Mouse (Mus musculus) forebrain, embryonic 14.5 days (tissue): Measurements from ENCODE around the gene Ghrh. TPM values are rescaled to one million over a fixed set of nuclear protein-coding genes. Genes with fewer than 3 reads are reported as not detected.

Experiments
- ATAC-seq: fragments of 200-750 bp; cut with Nextera tagmentation; 2 replicates; pipeline ENCODE4 v1.8.0; 2017; ENCODE audit warnings: mild to moderate bottlenecking, moderate library complexity
- DNase-seq: peaks from one replicate; pipeline ENCODE4 v3.0.0-alpha.2; 2015; ENCODE audit warnings: low spot score
- H3K27ac ChIP-seq: fragments of 300-500 bp; sonication (generic); 2 replicates; pipeline ENCODE4 v1.5.1; 2014; ENCODE audit warnings: low read depth, mild to moderate bottlenecking, control low read depth, low read length, moderate library complexity
- H3K27me3 ChIP-seq: fragments of 300-500 bp; sonication (generic); replicated peaks from 2 replicates; pipeline ENCODE4 v1.6.1; 2014; ENCODE audit warnings: low read length, control low read depth, mixed read lengths; ENCODE audit not compliant: control insufficient read depth, insufficient read depth
- H3K36me3 ChIP-seq: fragments of 300-500 bp; sonication (generic); 2 replicates; pipeline ENCODE4 v1.6.1; 2014; ENCODE audit warnings: low read length, control low read depth; ENCODE audit not compliant: control insufficient read depth, insufficient read depth
- H3K4me1 ChIP-seq: fragments of 300-500 bp; sonication (generic); 2 replicates; pipeline ENCODE4 v1.6.1; 2014; ENCODE audit warnings: antibody characterized with exemption, low read length, control low read depth; ENCODE audit not compliant: control insufficient read depth, insufficient read depth
- H3K4me2 ChIP-seq: fragments of 300-500 bp; sonication (generic); 2 replicates; pipeline ENCODE4 v1.6.1; 2014; ENCODE audit warnings: mild to moderate bottlenecking, control low read depth, low read length
- H3K4me3 ChIP-seq: fragments of 300-500 bp; sonication (generic); 2 replicates; pipeline ENCODE4 v1.5.1; 2014; ENCODE audit warnings: low read depth, low read length, control low read depth
- H3K9ac ChIP-seq: fragments of 300-500 bp; sonication (generic); 2 replicates; pipeline ENCODE4 v1.6.1; 2014; ENCODE audit warnings: mild to moderate bottlenecking, low read length, control low read depth, moderate library complexity
- H3K9me3 ChIP-seq: fragments of 300-500 bp; sonication (generic); replicated peaks from 2 replicates; pipeline ENCODE4 v1.6.1; 2016; ENCODE audit warnings: low read length, control low read depth, mixed read lengths; ENCODE audit not compliant: control insufficient read depth
- WGBS: fragments of 180-500 bp; shearing (Covaris S2); extraction: QIAGEN DNeasy Blood & Tissue Kit; methylation state at CpG from one replicate; pipeline ENCODE4 v1.1.7; 2014; 5-methylcytosine and 5-hydroxymethylcytosine counted together
- polyA plus RNA-seq: library from polyadenylated mRNA; unstranded; fragments of >200 nt; fragmentation: Nextera tagmentation; extraction: Ambion mirVana; gene quantifications from 2 replicates; pipeline ENCODE4 v1.2.1, GENCODE M21; 2014

The Ghrh gene
- polyA plus RNA-seq, 1 experiment from 2014 or later, result 2.5 TPM

DNA sequence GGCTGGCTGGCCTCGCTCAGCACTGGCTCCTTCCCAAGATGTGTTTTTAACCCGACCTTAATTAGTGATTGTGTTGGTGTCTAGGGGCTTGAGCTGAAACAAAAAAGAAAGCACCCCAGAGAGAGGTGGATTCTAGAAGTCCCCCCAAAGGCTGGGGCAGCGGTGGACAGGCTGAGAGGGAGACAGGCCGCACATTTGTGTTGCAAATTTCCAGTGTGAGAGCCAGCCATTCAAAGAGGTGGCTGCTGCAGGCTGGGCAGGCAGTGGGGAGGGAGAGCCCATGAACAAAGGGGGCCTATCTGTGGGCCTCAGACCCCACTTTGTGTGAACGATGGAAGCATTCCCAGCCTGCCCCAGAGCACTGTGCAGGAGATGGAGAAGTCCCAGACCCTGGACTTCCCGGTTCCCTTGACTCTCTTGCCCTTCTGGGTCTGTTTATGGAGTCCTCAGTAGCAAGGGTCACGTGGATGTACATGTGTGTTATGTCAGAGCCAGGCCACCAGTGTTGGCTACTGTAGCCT is 7.0 kb downstream of the Ghrh start:
- Histone ChIP-seq H3K4me3 (no peak overlapping the region), H3K4me1 (peaks cover 32% of the 10 kb centered on the region), H3K9ac (peak overlapping the region; percentile 22; the same call in 1 of the 2 replicates), H3K9me3 (no peaks in the 10 kb centered on the region), H3K4me2 (no peak overlapping the region), H3K36me3 (no peaks in the 10 kb centered on the region), H3K27ac (peak overlapping the region; percentile 92), H3K27me3 (no peaks in the 10 kb centered on the region)
- ATAC-seq (peak; percentile 88), DNase-seq (peak; percentile 91)
- 2% methylated on average over 7 of the region's 7 CpGs for WGBS

DNA sequence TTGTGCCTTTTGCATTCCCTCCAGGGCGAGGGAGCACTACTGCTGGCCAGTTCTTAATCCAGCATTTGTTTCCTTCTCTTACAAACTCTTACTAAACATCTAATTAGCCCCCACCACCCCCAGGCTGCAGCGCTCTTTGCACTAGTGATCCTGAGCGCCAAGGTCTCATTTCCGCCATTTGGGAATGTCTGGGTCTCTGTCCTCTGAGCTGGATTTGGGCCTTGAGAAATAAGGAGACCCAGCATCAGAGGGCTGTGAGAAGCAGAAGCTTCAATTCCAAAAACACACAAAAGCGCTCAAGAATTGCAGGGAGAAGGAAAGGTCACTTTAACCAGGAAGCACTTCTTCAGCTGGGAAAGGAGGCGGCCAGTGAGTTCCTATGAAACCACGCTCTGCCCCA is 7.8 kb downstream of the Ghrh start:
- Histone ChIP-seq H3K9ac (peak overlapping the region; percentile 26; the same call in 1 of the 2 replicates), H3K27me3 (no peaks in the 10 kb centered on the region)
- no peak for ATAC-seq

DNA sequence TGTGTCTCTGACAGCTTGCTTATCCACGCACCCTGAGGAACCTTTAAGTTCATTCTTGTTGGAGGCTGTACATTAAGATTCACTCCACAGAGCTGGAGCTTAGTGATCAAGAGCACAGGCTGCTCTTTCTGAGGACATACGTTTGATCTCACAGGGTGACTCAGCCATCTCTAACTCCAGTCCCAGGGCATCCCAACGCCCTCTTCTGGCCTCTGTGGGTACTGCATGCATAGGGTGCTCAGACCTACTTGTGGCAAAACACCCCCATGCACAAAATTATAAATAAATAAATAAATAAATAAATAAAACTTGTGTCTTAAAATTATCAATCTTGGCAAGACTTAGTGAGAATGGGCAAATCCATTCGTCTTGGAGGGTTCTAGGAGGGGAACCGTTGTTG is 8.6 kb downstream of the Ghrh start:
- H3K9me3 ChIP-seq, result no peaks in the 10 kb centered on the region
- H3K4me2 ChIP-seq, result no peak overlapping the region
- no peaks in the 10 kb centered on the region for H3K27me3 ChIP-seq
- H3K36me3 ChIP-seq, result no peaks in the 10 kb centered on the region
- WGBS, result 17% methylated on average over 5 of the region's 5 CpGs
- peak; percentile 80 for DNase-seq
- ATAC-seq, result no peak
- H3K9ac ChIP-seq, result no peak overlapping the region
- peaks cover 32% of the 10 kb centered on the region for H3K4me1 ChIP-seq
- H3K4me3 ChIP-seq, result no peak overlapping the region
- H3K27ac ChIP-seq, result no peak overlapping the region

More for the DNA sequence above, 7.8 kb downstream of the Ghrh start:
- Histone ChIP-seq H3K4me1 (peaks cover 32% of the 10 kb centered on the region), H3K36me3 (no peaks in the 10 kb centered on the region), H3K27ac (peak overlapping the region; percentile 92), H3K4me3 (no peak overlapping the region), H3K4me2 (no peak overlapping the region), H3K9me3 (no peaks in the 10 kb centered on the region)
- 27% methylated on average over 7 of the region's 7 CpGs for WGBS
- peak; percentile 55 for DNase-seq

DNA sequence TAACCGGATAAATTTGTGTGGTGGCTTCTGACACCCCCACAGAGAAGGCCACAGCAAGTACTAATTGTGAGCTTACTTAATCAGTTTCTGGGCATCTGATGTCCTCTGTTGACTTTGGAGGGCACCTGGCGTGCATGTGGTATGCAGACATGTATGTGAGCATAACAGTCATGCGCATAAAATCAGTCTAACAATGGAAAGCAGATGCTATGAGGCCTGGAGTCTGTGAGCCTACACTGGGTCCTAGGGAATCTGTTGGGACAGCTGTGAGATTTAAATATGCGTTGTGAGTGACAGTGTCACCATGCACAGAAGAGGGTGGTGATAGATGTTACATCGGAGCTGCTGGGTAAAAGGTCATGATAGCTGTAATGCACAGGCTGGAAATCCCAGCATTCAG is 15.2 kb downstream of the Ghrh start:
- Histone ChIP-seq H3K4me2 (no peak overlapping the region), H3K4me3 (no peak overlapping the region), H3K9ac (peak overlapping the region; percentile 13; the same call in 1 of the 2 replicates), H3K27me3 (no peaks in the 10 kb centered on the region), H3K36me3 (peaks cover 7% of the 10 kb centered on the region), H3K9me3 (no peaks in the 10 kb centered on the region), H3K27ac (peak overlapping the region; percentile 36; the same call in 1 of the 2 replicates), H3K4me1 (peaks cover 18% of the 10 kb centered on the region)
- no peak for ATAC-seq
- DNase-seq, result peak; percentile 48
- 73% methylated on average over 5 of the region's 5 CpGs for WGBS

GRCm38 (mm10) chr2:157328570-157328969 is 18.7 kb downstream of the Ghrh start:
- Histone ChIP-seq H3K9me3 (no peaks in the 10 kb centered on the region), H3K27me3 (no peaks in the 10 kb centered on the region), H3K36me3 (peaks cover 41% of the 10 kb centered on the region), H3K4me3 (no peak overlapping the region), H3K27ac (peak overlapping the region; percentile 82), H3K4me2 (no peak overlapping the region), H3K9ac (no peak overlapping the region; the same call in 1 of the 2 replicates), H3K4me1 (peaks cover 18% of the 10 kb centered on the region)
- ATAC-seq (peak; percentile 79), DNase-seq (peak; percentile 81)
- 3% methylated on average over 11 of the region's 11 CpGs for WGBS

DNA sequence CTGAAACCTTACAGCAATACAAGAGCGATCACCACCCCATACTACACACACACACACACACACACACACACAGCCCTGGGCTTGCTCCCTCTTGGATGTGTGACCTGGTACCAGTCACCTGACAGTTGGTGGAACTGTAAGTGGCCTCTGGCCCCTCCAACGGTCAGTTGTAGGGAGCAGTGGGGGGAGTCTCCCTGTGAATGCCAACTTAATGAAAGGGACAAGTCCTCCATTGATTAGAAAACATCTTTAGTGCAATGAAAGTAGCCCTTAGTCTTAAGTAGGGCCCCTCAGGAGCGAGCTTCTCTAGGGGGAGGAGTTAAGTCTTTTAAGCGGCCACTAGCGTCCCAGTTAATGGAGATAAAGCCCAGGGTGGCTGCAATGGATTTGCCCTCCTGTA is 19.2 kb downstream of the Ghrh start:
- ATAC-seq (peak; percentile 58), DNase-seq (no peak)
- Histone ChIP-seq H3K9ac (no peak overlapping the region), H3K27me3 (no peaks in the 10 kb centered on the region), H3K4me2 (no peak overlapping the region), H3K4me1 (peaks cover 18% of the 10 kb centered on the region), H3K27ac (peak overlapping the region; percentile 82), H3K4me3 (no peak overlapping the region), H3K36me3 (peaks cover 46% of the 10 kb centered on the region), H3K9me3 (no peaks in the 10 kb centered on the region)
- 10% methylated on average over 5 of the region's 5 CpGs for WGBS

DNA sequence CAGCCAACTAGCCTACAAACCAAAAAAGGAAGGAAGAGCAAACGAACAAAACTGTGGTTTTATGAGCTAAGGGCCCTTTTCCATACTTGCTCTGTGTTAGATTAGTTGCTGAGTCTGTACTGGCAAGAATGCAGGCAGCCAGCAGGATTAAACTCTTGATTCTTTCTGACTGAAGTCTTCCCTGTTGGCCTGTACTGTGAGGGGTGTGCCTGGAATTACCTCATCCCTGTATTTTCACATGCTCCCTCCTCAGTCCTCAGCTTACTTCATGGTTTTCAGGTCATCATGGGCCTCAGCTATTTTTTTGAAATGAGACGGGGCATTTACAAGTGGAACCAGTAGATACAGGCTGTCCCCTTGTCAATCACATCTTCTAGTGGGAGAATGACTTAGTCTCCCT is 22.1 kb downstream of the Ghrh start:
- H3K4me3 ChIP-seq, result no peak overlapping the region
- no peak for ATAC-seq
- no peak overlapping the region for H3K9ac ChIP-seq
- peaks cover 71% of the 10 kb centered on the region for H3K36me3 ChIP-seq
- WGBS, result 59% methylated on average over 2 of the region's 2 CpGs
- no peak for DNase-seq
- H3K4me1 ChIP-seq, result peaks cover 24% of the 10 kb centered on the region
- H3K27ac ChIP-seq, result no peak overlapping the region
- H3K27me3 ChIP-seq, result no peaks in the 10 kb centered on the region
- no peak overlapping the region for H3K4me2 ChIP-seq
- no peaks in the 10 kb centered on the region for H3K9me3 ChIP-seq

- no peak overlapping the region for H3K9ac ChIP-seq
- H3K4me1 ChIP-seq, result peaks cover 8% of the 10 kb centered on the region
- H3K36me3 ChIP-seq, result peaks cover 90% of the 10 kb centered on the region
- H3K4me3 ChIP-seq, result no peak overlapping the region
- no peaks in the 10 kb centered on the region for H3K9me3 ChIP-seq
- ATAC-seq, result peak; percentile 56
- DNase-seq, result peak; percentile 47
- H3K27ac ChIP-seq, result peak overlapping the region; percentile 59
- 53% methylated on average over 5 of the region's 5 CpGs for WGBS
- no peak overlapping the region for H3K4me2 ChIP-seq
- no peaks in the 10 kb centered on the region for H3K27me3 ChIP-seq
Observed at GRCm38 (mm10) chr2:157322029-157322766, 25.1 kb downstream of the Ghrh start.

- no peak overlapping the region for H3K4me3 ChIP-seq
- peaks cover 12% of the 10 kb centered on the region for H3K4me1 ChIP-seq
- no peak overlapping the region for H3K9ac ChIP-seq
- DNase-seq (no peak), ATAC-seq (no peak)
- H3K36me3 ChIP-seq, result peaks cover 89% of the 10 kb centered on the region
- no peak overlapping the region for H3K4me2 ChIP-seq
- H3K27me3 ChIP-seq, result no peaks in the 10 kb centered on the region
- no peaks in the 10 kb centered on the region for H3K9me3 ChIP-seq
- H3K27ac ChIP-seq, result peak overlapping the region; percentile 22; the same call in 1 of the 2 replicates
- 11% methylated on average over 5 of the region's 5 CpGs for WGBS
Observed at GRCm38 (mm10) chr2:157320886-157321285, 26.4 kb downstream of the Ghrh start.
